In the genomic region with DNA sequence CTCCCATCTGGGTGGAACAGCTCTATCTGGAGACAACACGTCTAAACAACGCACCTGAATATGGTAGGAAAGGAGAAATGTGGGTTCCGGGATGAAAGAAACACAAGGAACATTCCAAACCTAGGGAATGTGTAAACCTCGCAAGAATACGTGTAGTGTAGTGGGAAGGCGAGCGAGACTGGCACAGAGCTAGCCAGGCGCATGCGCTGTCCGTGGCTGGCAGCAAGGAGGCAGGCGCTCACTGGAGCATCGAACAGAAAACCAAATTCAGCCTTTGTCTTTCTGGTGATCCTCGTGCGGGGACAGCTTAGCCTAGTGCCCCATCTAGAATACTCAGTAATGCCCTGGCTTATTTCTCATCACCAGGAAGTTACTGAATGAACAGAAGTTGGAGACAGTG, we compare ENCODE assay signal across 15 mouse cellular contexts. TPM values are rescaled to one million over a fixed set of nuclear protein-coding genes. Genes with fewer than 3 reads are reported as not detected.
DNase-seq lines count a peak whose midpoint lies in the region; ATAC-seq lines count a peak whose summit lies in the region.
"Had no signal": no experiment of that assay in that cellular context is flagged by ENCODE, and none has a peak within 500 bp of the region (broad histone marks: within the 10 kb centered on the region; RNA-seq: fewer than 3 reads in every experiment).

No protein-coding gene starts in this region.

- DNase-seq in hindbrain, embryonic 14.5 days (ENCODE audit: low spot score): peak; percentile 31
- peak; percentile 35 for DNase-seq in midbrain, embryonic 14.5 days
- DNase-seq in midbrain, embryonic 10.5 days (ENCODE audit: low spot score): no peak
- peak; percentile 38 to 55 for DNase-seq in kidney, postnatal 4 days
- DNase-seq in gastrocnemius, postnatal 4 days (ENCODE audit: low spot score in 2 of 2): no peak
- DNase-seq: adrenal gland, adult 8-10 months had no signal

- H3K4me3 ChIP-seq in hindbrain, embryonic 14.5 days (replicated peaks; ENCODE audit: low read length): no peak overlapping the region
- H3K4me3 ChIP-seq in hindbrain, embryonic 13.5 days: no peak overlapping the region
- no peak overlapping the region for H3K4me3 ChIP-seq in midbrain, embryonic 14.5 days (replicated peaks; ENCODE audit: low read depth, low read length)
- no peak overlapping the region for H3K4me3 ChIP-seq in midbrain, embryonic 10.5 days
- H3K4me3 ChIP-seq in embryonic facial prominence, embryonic 15.5 days (replicated peaks): no peak overlapping the region
- H3K4me3 ChIP-seq: erythroblast, embryonic 14.5 days; midbrain, embryonic 12.5 days had no signal

- no peaks in the 10 kb centered on the region for H3K36me3 ChIP-seq in hindbrain, embryonic 14.5 days (replicated peaks; ENCODE audit: control insufficient read depth, insufficient read depth)
- H3K36me3 ChIP-seq in hindbrain, embryonic 13.5 days: no peaks in the 10 kb centered on the region
- no peaks in the 10 kb centered on the region for H3K36me3 ChIP-seq in midbrain, embryonic 14.5 days (ENCODE audit: control insufficient read depth, insufficient read depth, low read length)
- no peaks in the 10 kb centered on the region for H3K36me3 ChIP-seq in midbrain, embryonic 10.5 days
- no peaks in the 10 kb centered on the region for H3K36me3 ChIP-seq in embryonic facial prominence, embryonic 15.5 days
- H3K36me3 ChIP-seq: midbrain, embryonic 12.5 days had no signal

- H3K4me2 ChIP-seq in hindbrain, embryonic 14.5 days (replicated peaks): no peak overlapping the region
- H3K4me2 ChIP-seq in hindbrain, embryonic 13.5 days: no peak overlapping the region
- no peak overlapping the region for H3K4me2 ChIP-seq in midbrain, embryonic 14.5 days (ENCODE audit: low read length)
- H3K4me2 ChIP-seq in embryonic facial prominence, embryonic 15.5 days (replicated peaks): no peak overlapping the region
- H3K4me2 ChIP-seq: midbrain, embryonic 12.5 days had no signal

- H3K9ac ChIP-seq in hindbrain, embryonic 14.5 days: no peak overlapping the region
- no peak overlapping the region for H3K9ac ChIP-seq in hindbrain, embryonic 13.5 days
- no peak overlapping the region for H3K9ac ChIP-seq in midbrain, embryonic 14.5 days (replicated peaks; ENCODE audit: low read length)
- no peak overlapping the region for H3K9ac ChIP-seq in embryonic facial prominence, embryonic 15.5 days
- H3K9ac ChIP-seq: midbrain, embryonic 12.5 days had no signal

- H3K4me1 ChIP-seq in hindbrain, embryonic 14.5 days (replicated peaks; ENCODE audit: control insufficient read depth, insufficient read depth, low read length): no peaks in the 10 kb centered on the region
- H3K4me1 ChIP-seq in hindbrain, embryonic 13.5 days (replicated peaks): no peaks in the 10 kb centered on the region
- H3K4me1 ChIP-seq in midbrain, embryonic 14.5 days (ENCODE audit: control insufficient read depth, insufficient read depth, low read length): no peaks in the 10 kb centered on the region
- H3K4me1 ChIP-seq in midbrain, embryonic 10.5 days: peaks cover 12% of the 10 kb centered on the region; the same call in 1 of the 2 replicates
- H3K4me1 ChIP-seq in embryonic facial prominence, embryonic 15.5 days: no peaks in the 10 kb centered on the region
- H3K4me1 ChIP-seq: midbrain, embryonic 12.5 days had no signal

- no peaks in the 10 kb centered on the region for H3K9me3 ChIP-seq in hindbrain, embryonic 14.5 days (ENCODE audit: control insufficient read depth, low read length)
- no peaks in the 10 kb centered on the region for H3K9me3 ChIP-seq in hindbrain, embryonic 13.5 days
- H3K9me3 ChIP-seq in midbrain, embryonic 14.5 days (ENCODE audit: control insufficient read depth, low read length): no peaks in the 10 kb centered on the region
- H3K9me3 ChIP-seq in midbrain, embryonic 10.5 days (replicated peaks): no peaks in the 10 kb centered on the region
- H3K9me3 ChIP-seq in embryonic facial prominence, embryonic 15.5 days (replicated peaks): no peaks in the 10 kb centered on the region
- H3K9me3 ChIP-seq: midbrain, embryonic 12.5 days had no signal

- no peak for ATAC-seq in hindbrain, embryonic 14.5 days (ENCODE audit: low FRiP score)
- ATAC-seq in hindbrain, embryonic 13.5 days (ENCODE audit: low FRiP score): no peak
- ATAC-seq in midbrain, embryonic 14.5 days (ENCODE audit: low FRiP score, low TSS enrichment): no peak
- peak; percentile 39; the same call in 1 of the 2 replicates for ATAC-seq in embryonic facial prominence, embryonic 15.5 days (ENCODE audit: insufficient number of reproducible peaks, low FRiP score, low TSS enrichment, low read depth)

- no peaks in the 10 kb centered on the region for H3K27me3 ChIP-seq in hindbrain, embryonic 14.5 days (ENCODE audit: control insufficient read depth, insufficient read depth, low read length)
- no peaks in the 10 kb centered on the region; the same call in 1 of the 2 replicates for H3K27me3 ChIP-seq in hindbrain, embryonic 13.5 days
- no peaks in the 10 kb centered on the region for H3K27me3 ChIP-seq in midbrain, embryonic 14.5 days (ENCODE audit: control insufficient read depth, insufficient read depth, low read length)
- no peaks in the 10 kb centered on the region for H3K27me3 ChIP-seq in midbrain, embryonic 10.5 days (ENCODE audit: low read depth, poor library complexity, severe bottlenecking)
- no peaks in the 10 kb centered on the region for H3K27me3 ChIP-seq in embryonic facial prominence, embryonic 15.5 days
- H3K27me3 ChIP-seq: midbrain, embryonic 12.5 days had no signal

- no peak overlapping the region for H3K27ac ChIP-seq in hindbrain, embryonic 14.5 days
- no peak overlapping the region for H3K27ac ChIP-seq in hindbrain, embryonic 13.5 days
- no peak overlapping the region for H3K27ac ChIP-seq in midbrain, embryonic 14.5 days (replicated peaks; ENCODE audit: low read depth, low read length)
- H3K27ac ChIP-seq in midbrain, embryonic 10.5 days (replicated peaks): no peak overlapping the region
- H3K27ac ChIP-seq in embryonic facial prominence, embryonic 15.5 days (replicated peaks): no peak overlapping the region
- H3K27ac ChIP-seq: midbrain, embryonic 12.5 days had no signal

- WGBS in hindbrain, embryonic 14.5 days: 78% methylated on average over 14 of the region's 14 CpGs
- 77% methylated on average over 14 of the region's 14 CpGs for WGBS in hindbrain, embryonic 13.5 days
- WGBS in midbrain, embryonic 14.5 days: 75% methylated on average over 14 of the region's 14 CpGs
- 80% methylated on average over 14 of the region's 14 CpGs for WGBS in midbrain, embryonic 10.5 days
- WGBS in embryonic facial prominence, embryonic 15.5 days: 80% methylated on average over 14 of the region's 14 CpGs

RNA-seq across cellular contexts. Expression of a gene that starts 23.2 kb away (rescaled TPM):
- polyA plus RNA-seq in hindbrain, embryonic 14.5 days (2014; fragmentation: Nextera tagmentation; extraction: Ambion mirVana): not detected in 2 replicates
- polyA plus RNA-seq in hindbrain, embryonic 13.5 days (2015; fragmentation: Nextera tagmentation; extraction: Ambion mirVana): 0.09 TPM in 1 of 2 replicates, not detected in the other
- polyA plus RNA-seq in midbrain, embryonic 14.5 days (2014; fragmentation: Nextera tagmentation; extraction: Ambion mirVana): not detected in 2 replicates
- polyA plus RNA-seq in midbrain, embryonic 10.5 days (2016; fragmentation: Nextera tagmentation; extraction: Ambion mirVana): 0.06 TPM in 1 of 2 replicates, not detected in the other
- polyA plus RNA-seq in embryonic facial prominence, embryonic 15.5 days (2015; fragmentation: Nextera tagmentation; extraction: Ambion mirVana): 0.24 and 0.26 TPM in 2 replicates
- under 1 TPM in 1 of 2 experiments, not detected in 1; 0.26 TPM for total RNA-seq in gastrocnemius, postnatal 4 days (2021)
- total RNA-seq: adrenal gland, adult 8-10 months; CH12.LX; granulocyte monocyte progenitor cell, adult 5-6 weeks; heart, postnatal 25 days; layer of hippocampus, postnatal 14 days; left cerebral cortex, postnatal 36 days had no signal
- polyA plus RNA-seq: midbrain, embryonic 12.5 days had no signal

Comparison
In these comparisons a context has a peak if more than half of its experiments do, and no peak if none do; other contexts are left out.
1. DNase-seq: peak in hindbrain, embryonic 14.5 days (single experiment), midbrain, embryonic 14.5 days (single experiment) and kidney, postnatal 4 days (2 of 2); none in midbrain, embryonic 10.5 days (single experiment) and gastrocnemius, postnatal 4 days (0 of 2).